Mouse (Mus musculus): ENCODE measurements at regions not wholly inside any gene's neighbourhood (a gene's known extent, or its start where the extent isn't known, plus 50 kb on each side); places are given as distances from the start of the nearest gene placed in this dataset.
A peak's percentile ranks its signal among the peaks of the same experiment; 100 is the strongest.

- no peak for DNase-seq (ENCODE audit: low spot score in 2 of 2)
Observed at GRCm38 (mm10) chr15:88033725-88034124, 489.6 kb downstream of the Fam19a5 start.

DNA sequence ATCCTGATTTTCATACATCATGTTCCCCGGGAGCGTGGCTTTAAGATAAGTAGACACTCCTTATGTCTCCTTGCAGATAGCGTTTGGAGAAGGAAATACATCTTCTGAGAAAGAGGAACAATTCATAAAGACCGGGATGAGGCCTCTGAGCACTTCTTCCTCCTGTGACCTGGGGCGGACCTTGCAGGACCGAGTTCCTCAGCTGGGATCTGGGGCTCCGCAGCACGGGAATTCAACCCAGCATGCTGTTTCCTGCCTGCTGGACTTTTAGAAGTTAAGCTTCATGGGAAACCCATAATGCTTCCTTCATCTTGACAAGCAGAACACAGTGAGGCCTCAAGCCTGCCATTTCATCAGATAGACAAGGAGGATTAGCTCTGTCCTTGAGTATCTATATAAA lies 491.4 kb downstream of the Fam19a5 start:
- DNase-seq (ENCODE audit: low spot score in 2 of 2) = no peak

DNA sequence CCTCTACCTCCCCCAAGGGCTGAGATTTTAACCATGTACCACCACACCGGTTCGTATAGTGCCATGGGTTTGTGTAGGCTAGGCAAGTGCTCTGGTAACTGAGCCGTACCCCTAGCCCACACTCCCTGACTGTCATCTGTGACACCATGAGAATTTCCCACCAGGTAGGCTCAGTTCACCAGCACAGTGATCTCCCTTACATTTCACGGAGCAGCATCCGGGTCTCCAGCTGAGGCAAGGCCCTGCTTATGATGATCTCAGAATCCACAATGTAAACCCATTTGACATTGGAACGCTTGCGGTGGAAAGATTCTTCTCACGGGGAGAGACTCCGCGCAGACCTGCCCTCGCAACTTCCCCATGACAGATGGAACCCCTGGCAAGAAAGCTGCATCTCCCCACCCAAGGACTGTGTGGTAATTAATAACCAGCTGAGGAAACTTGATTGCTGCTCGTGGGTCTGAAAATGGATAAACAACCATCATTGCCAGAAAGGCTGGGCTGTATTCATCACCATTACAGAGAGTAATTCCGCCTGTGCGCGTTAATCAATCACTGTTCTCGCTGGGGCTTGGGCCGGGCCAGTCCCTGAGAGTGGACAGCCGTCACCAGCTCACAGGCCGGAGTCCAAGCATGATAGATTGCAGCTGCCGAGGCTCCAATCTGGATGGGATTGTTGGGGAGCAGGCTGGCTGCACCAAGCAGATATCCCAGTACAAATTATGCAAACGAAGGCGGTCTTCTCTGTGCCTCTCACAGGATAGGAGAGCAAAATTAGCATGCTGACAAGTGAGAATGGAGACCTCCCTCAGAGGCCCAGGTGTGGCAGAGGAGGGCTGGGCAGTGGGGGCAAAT lies 492.3 kb downstream of the Fam19a5 start:
- peak; percentile 17 to 23 for DNase-seq (ENCODE audit: low spot score in 2 of 2)

GRCm38 (mm10) chr15:88037606-88038005 lies 493.5 kb downstream of the Fam19a5 start:
- no peak for DNase-seq (ENCODE audit: low spot score in 2 of 2)

- DNase-seq (ENCODE audit: low spot score in 2 of 2) = no peak
Observed at GRCm38 (mm10) chr15:88042821-88043220, 498.7 kb downstream of the Fam19a5 start.

DNA sequence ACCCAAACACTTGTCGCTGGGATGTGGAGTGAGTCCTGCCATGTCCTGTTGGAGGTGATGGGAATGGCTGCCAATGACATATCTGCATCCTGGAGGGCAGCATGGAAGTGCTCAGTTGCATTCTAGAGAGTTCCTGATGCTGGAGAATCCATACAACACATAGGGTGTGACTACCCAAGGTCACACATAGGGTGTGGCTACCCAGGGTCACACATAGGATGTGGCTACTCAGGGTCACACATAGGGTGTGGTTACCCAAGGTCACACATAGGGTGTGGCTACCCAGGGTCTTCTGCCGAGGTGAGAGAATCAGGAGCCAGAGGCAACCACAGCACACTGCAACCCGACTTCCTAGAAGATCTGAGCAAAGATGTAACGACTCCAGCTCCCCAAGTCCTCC lies 514.0 kb downstream of the Fam19a5 start:
- no peak for DNase-seq (ENCODE audit: low spot score in 2 of 2)

DNA sequence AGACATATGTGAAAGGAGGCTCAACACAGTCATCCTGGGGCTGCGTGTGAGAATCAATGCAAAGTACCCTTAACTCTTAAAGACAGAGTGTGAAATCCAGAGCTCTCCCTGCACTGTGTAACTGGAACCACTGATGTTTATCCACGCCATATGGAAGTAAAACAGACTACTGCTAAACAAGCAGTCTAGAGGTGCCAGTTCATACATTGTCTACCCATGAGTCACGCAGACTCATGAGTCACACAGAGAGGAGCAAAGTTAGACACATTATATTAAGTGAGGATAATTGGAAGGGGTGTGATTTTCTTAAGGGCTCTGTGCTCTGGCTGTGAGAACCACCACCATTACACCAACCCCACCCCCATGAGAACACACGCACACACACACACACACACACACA lies 516.8 kb downstream of the Fam19a5 start:
- no peak for DNase-seq (ENCODE audit: low spot score in 2 of 2)

DNA sequence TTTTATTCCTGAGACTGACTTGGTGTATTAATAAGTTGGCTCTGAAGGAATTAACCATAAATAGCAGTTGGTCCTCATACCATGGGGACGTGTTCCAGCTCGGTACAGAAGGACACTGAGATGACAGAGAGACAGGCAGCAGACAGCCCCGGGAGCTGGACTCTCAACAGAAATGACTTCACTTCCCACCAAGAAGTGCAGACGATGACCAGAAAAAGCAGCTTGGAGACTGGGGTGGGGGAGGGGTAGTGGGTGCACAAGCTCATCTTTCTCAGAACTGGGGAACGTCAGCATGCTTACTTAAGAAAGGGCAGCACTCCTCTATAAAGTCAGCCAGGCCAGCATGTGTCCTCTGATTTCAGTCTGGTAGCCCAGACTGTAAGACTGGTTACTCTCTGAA lies 518.9 kb downstream of the Fam19a5 start:
- DNase-seq (ENCODE audit: low spot score in 2 of 2) = no peak

GRCm38 (mm10) chr15:88068476-88068875 lies 524.4 kb downstream of the Fam19a5 start:
- no peak for DNase-seq (ENCODE audit: low spot score in 2 of 2)

DNA sequence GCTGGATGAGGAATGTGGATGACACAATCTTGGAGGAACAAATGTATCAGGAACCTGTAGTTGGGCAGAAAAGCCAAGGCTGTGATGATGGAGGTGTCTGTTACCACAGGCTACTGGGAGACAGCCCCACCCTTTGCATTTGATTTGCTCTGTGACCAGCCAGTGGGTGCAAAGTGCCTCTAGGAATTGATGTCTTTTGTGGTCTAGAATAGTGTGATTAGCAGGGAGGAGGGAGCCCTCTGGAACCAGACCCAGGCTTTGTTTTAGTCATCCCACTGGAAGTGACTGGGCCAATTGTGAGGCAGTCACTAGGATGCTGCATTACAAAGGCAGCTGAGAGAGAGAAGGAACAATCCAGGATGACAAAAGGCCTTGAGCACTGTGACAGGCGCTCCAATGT lies 527.4 kb upstream of the Zdhhc25 start:
- no peak for DNase-seq (ENCODE audit: low spot score in 2 of 2)

DNA sequence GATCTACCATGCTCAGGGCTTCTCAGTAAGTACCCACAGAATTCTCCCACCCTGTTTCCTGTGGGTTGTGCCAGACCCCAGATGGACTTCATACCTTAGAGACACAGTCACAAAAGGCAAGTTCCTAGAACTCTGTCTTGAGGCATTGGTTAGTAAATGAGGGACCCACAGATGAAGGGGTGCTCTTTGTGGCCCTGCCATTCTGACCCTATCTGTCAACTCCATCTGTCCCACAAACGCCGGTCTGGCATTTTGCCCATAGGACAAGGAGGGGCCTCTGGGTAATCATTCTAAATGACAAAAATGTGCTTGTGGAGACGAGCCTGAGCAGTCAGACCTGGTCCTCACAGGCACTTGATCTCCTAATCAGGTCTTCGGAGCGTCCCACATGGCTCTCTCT lies 516.2 kb upstream of the Zdhhc25 start:
- DNase-seq (ENCODE audit: low spot score in 2 of 2) = no peak

DNA sequence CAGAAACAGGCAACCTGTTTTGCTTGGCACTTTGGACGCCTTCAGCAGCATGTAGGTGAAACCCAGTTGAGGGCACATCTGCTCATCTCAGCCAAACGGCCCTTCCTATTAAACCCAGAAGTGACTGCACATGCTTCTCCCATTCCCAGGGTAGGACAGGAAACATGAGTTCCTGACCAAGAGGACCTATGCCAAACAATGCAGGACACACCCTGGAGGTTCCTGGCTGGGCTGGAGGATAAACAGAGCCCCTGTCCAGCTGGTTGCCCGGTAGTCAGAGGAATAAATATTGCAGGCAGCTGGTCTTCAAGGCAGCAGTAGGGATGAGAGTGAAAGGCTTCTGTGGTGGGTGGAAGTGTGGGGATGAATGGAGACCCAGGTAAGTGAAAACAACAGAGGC lies 514.5 kb upstream of the Zdhhc25 start:
- DNase-seq (ENCODE audit: low spot score in 2 of 2) = no peak

DNA sequence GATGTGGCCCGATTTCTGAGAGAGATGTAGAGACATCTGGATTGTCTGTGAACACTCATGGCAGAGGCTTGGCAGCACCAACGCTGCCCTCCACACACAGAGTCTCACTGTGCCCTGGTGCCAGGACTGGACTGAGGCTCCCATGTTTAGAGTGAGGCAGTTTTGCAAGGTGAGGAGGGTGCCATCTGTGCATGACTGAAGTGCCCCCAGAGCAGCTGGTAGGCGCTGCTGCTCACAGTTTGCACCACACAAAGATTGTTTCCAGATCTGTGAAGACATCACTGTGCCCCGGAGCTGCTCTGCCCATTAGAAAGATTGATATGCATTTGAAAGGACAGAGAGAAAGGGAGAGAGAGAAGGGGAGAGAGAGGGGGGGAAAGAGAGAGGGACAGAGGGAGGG lies 510.6 kb upstream of the Zdhhc25 start:
- DNase-seq (ENCODE audit: low spot score in 2 of 2) = no peak

- no peak for DNase-seq (ENCODE audit: low spot score in 2 of 2)
Observed at GRCm38 (mm10) chr15:88091390-88091789, 508.7 kb upstream of the Zdhhc25 start.

GRCm38 (mm10) chr15:88120376-88120775 lies 479.7 kb upstream of the Zdhhc25 start:
- no peak for DNase-seq (ENCODE audit: low spot score in 2 of 2)

GRCm38 (mm10) chr15:88123907-88124523 lies 476.1 kb upstream of the Zdhhc25 start:
- peak; percentile 41 to 64 for DNase-seq (ENCODE audit: low spot score in 2 of 2)

- peak; percentile 83 to 86 for DNase-seq (ENCODE audit: low spot score in 2 of 2)
Observed at GRCm38 (mm10) chr15:88146118-88146517, 454.0 kb upstream of the Zdhhc25 start.

DNA sequence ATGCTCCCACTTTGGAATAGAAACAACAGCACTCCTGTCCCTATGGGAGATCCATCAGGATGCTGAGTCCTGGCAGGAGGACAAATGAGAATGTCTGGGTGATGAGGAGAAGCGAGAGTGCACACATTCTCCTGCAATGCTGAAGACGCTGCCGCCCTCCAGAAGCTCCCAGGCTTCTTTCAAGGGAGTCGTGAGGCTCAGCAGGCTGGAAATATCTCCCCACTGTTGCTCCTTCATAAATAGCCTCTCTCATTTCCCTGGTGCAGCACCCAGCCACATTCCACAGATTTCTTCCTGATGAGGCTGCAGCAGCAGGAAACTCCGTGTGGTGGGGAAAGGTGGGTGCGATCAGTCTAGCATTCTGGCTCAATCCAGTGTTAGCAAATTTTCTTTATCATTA lies 448.9 kb upstream of the Zdhhc25 start:
- DNase-seq (ENCODE audit: low spot score in 2 of 2) = no peak

- DNase-seq (ENCODE audit: low spot score in 2 of 2) = peak in 1 of 2 experiments; percentile 31
Observed at GRCm38 (mm10) chr15:88159618-88160170, 440.4 kb upstream of the Zdhhc25 start.

DNA sequence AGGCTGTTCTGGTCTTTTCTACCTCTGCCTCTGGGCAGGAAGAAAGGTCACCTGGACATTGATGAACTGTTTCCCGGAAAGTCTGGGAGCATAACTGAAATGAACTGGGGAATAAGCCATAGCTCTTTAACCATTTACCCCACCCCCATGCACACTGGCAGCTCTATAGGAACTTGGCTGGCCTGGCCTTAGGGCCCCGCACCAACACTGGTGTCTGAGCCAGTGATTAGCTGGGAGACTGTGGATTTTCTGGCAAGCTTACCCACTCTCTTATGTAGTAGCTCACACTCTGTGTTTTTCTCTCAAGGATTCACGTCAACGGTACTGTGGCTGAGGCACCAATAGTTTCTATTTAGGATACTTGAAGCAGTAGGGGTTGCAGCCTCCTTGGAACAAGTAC lies 439.8 kb upstream of the Zdhhc25 start:
- no peak for DNase-seq (ENCODE audit: low spot score in 2 of 2)

GRCm38 (mm10) chr15:88163438-88163837 lies 436.7 kb upstream of the Zdhhc25 start:
- DNase-seq (ENCODE audit: low spot score in 2 of 2) = no peak

DNA sequence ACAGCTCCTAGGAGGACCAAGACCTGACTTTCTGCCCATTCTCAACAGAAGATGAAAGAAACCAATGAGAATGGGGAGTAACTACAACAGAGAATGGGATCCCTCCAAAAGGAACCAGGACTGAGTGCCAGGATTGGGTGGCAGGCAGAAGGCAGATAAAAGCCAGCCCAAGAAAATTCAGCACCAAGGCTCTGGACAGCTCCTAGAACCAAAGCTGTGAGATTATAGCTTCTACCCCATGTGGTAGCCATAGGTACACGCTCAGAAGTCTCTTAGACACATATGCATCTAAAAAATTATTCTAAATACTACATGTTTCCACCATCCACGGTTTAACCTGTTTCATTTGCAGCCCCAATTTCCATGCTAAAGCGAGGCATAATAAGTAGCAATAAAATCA lies 425.8 kb upstream of the Zdhhc25 start:
- DNase-seq (ENCODE audit: low spot score in 2 of 2) = peak in 1 of 2 experiments; percentile 14

All from layer of hippocampus, postnatal 10 days (tissue).